Mouse (Mus musculus) C2C12 (cell line): Measurements from ENCODE around the gene Unc5b. TPM values are rescaled to one million over a fixed set of nuclear protein-coding genes. Genes with fewer than 3 reads are reported as not detected.

ENCODE experiments used
- H3K27me3 ChIP-seq: one replicate; pipeline ENCODE4 v1.6.1; 2011; ENCODE audit not compliant: control insufficient read depth, insufficient read depth, insufficient read length
- H3K36me3 ChIP-seq: one replicate; pipeline ENCODE4 v1.6.1; 2011; ENCODE audit not compliant: control insufficient read depth, insufficient read depth
- H3K4me3 ChIP-seq: one replicate; pipeline ENCODE4 v1.5.1; 2011; ENCODE audit warnings: mild to moderate bottlenecking, control low read depth; ENCODE audit not compliant: poor library complexity, insufficient read depth, severe bottlenecking
- H3K79me2 ChIP-seq: one replicate; pipeline ENCODE4 v1.6.1; 2011; ENCODE audit not compliant: control insufficient read depth, insufficient read depth
- H3K79me3 ChIP-seq: one replicate; pipeline ENCODE4 v1.6.1; 2011; ENCODE audit warnings: low read depth, control low read depth
- H3ac ChIP-seq: one replicate; pipeline ENCODE3; 2011; ENCODE audit warnings: low read depth; ENCODE audit not compliant: control insufficient read depth, insufficient read length
- CEBPB ChIP-seq: IDR thresholded peaks from one replicate; pipeline ENCODE4 v1.6.1; 2011; ENCODE audit warnings: low read depth, mild to moderate bottlenecking, control low read depth, moderate library complexity
- CTCF ChIP-seq: IDR thresholded peaks from one replicate; pipeline ENCODE4 v1.5.1; 2011; ENCODE audit not compliant: control insufficient read depth, insufficient read depth, insufficient read length
- FOSL1 ChIP-seq: IDR thresholded peaks from one replicate; pipeline ENCODE4 v1.8.0; 2011; ENCODE audit warnings: mild to moderate bottlenecking, low read length; ENCODE audit not compliant: poor library complexity, insufficient read depth, severe bottlenecking
- MAX ChIP-seq: IDR thresholded peaks from one replicate; pipeline ENCODE4 v1.6.1; 2011; ENCODE audit warnings: mild to moderate bottlenecking, control low read depth
- MYOD1 ChIP-seq: IDR thresholded peaks from one replicate; pipeline ENCODE4 v1.6.1; 2011; ENCODE audit warnings: low read depth; ENCODE audit not compliant: control insufficient read depth, insufficient read length
- MYOG ChIP-seq: IDR thresholded peaks from one replicate; pipeline ENCODE4 v1.6.1; 2011; ENCODE audit not compliant: control insufficient read depth, insufficient read length; ENCODE audit errors: extremely low read depth
- USF1 ChIP-seq: IDR thresholded peaks from one replicate; pipeline ENCODE4 v1.6.1; 2011; ENCODE audit warnings: low read depth, mild to moderate bottlenecking, control low read depth, moderate library complexity
- polyA plus RNA-seq: library from polyadenylated mRNA; unstranded; fragments of >200 nt; fragmentation: generic; extraction: Trizol; gene quantifications from one replicate; pipeline ENCODE4 v1.2.1, GENCODE M21; 2012; ENCODE audit warnings: missing spikeins

Unc5b gene
- polyA plus RNA-seq, 1 experiment, result 142 TPM

GRCm38 (mm10) chr10:60830000-60830399, 1.4 kb downstream of the Unc5b start:
- Histone ChIP-seq H3K36me3 (peaks cover 25% of the 10 kb centered on the region), H3K4me3 (peak overlapping the region; percentile 91), H3ac (peak overlapping the region; percentile 97), H3K79me3 (peaks cover 63% of the 10 kb centered on the region), H3K79me2 (peaks cover 65% of the 10 kb centered on the region), H3K27me3 (no peaks in the 10 kb centered on the region)
- TF ChIP-seq CTCF, result no peak
- no peak for TF ChIP-seq MYOG
- TF ChIP-seq USF1, result no peak

GRCm38 (mm10) chr10:60829071-60829470, 2.3 kb downstream of the Unc5b start:
- TF ChIP-seq MYOG, result no peak
- no peak for TF ChIP-seq CEBPB
- no peak for TF ChIP-seq FOSL1
- no peak for TF ChIP-seq MYOD1
- TF ChIP-seq MAX, result no peak
- no peak for TF ChIP-seq CTCF
- no peak for TF ChIP-seq USF1
- peak overlapping the region; percentile 91 for H3K4me3 ChIP-seq
- peaks cover 72% of the 10 kb centered on the region for H3K79me3 ChIP-seq
- H3ac ChIP-seq, result peak overlapping the region; percentile 97
- no peaks in the 10 kb centered on the region for H3K27me3 ChIP-seq
- peaks cover 32% of the 10 kb centered on the region for H3K36me3 ChIP-seq
- peaks cover 74% of the 10 kb centered on the region for H3K79me2 ChIP-seq

- H3K79me2 ChIP-seq, result peaks cover 84% of the 10 kb centered on the region
- H3ac ChIP-seq, result peak overlapping the region; percentile 68
- H3K79me3 ChIP-seq, result peaks cover 82% of the 10 kb centered on the region
- TF ChIP-seq USF1 (no peak), MYOG (no peak), CTCF (no peak), MYOD1 (no peak), FOSL1 (no peak), MAX (no peak), CEBPB (no peak)
- peaks cover 36% of the 10 kb centered on the region for H3K36me3 ChIP-seq
- H3K4me3 ChIP-seq, result peak overlapping the region; percentile 91
- H3K27me3 ChIP-seq, result no peaks in the 10 kb centered on the region
Measured at GRCm38 (mm10) chr10:60827901-60828670, 3.3 kb downstream of the Unc5b start.

GRCm38 (mm10) chr10:60827266-60827665, 4.1 kb downstream of the Unc5b start:
- H3K27me3 ChIP-seq, result no peaks in the 10 kb centered on the region
- TF ChIP-seq CEBPB (no peak), MAX (no peak)
- H3ac ChIP-seq, result peak overlapping the region; percentile 68
- peak overlapping the region; percentile 21 for H3K4me3 ChIP-seq
- H3K36me3 ChIP-seq, result peaks cover 39% of the 10 kb centered on the region
- H3K79me2 ChIP-seq, result peaks cover 92% of the 10 kb centered on the region
- H3K79me3 ChIP-seq, result peaks cover 90% of the 10 kb centered on the region

GRCm38 (mm10) chr10:60826461-60827237, 4.7 kb downstream of the Unc5b start:
- H3K4me3 ChIP-seq, result peak overlapping the region; percentile 21
- peak overlapping the region; percentile 70 for H3ac ChIP-seq
- peaks cover 43% of the 10 kb centered on the region for H3K36me3 ChIP-seq
- no peak for TF ChIP-seq FOSL1
- peak; percentile 22 for TF ChIP-seq CTCF
- no peak for TF ChIP-seq MYOG
- TF ChIP-seq USF1, result no peak
- no peak for TF ChIP-seq MAX
- no peak for TF ChIP-seq CEBPB
- TF ChIP-seq MYOD1, result no peak
- H3K79me2 ChIP-seq, result peaks cover 98% of the 10 kb centered on the region
- H3K27me3 ChIP-seq, result no peaks in the 10 kb centered on the region
- peaks cover 96% of the 10 kb centered on the region for H3K79me3 ChIP-seq

- H3K4me3 ChIP-seq, result no peak overlapping the region
- H3K27me3 ChIP-seq, result no peaks in the 10 kb centered on the region
- no peak for TF ChIP-seq MAX
- no peak for TF ChIP-seq FOSL1
- no peak for TF ChIP-seq MYOD1
- no peak for TF ChIP-seq CEBPB
- no peak for TF ChIP-seq USF1
- no peak for TF ChIP-seq CTCF
- H3K79me2 ChIP-seq, result peaks cover 100% of the 10 kb centered on the region
- peaks cover 48% of the 10 kb centered on the region for H3K36me3 ChIP-seq
- H3K79me3 ChIP-seq, result peaks cover 98% of the 10 kb centered on the region
- H3ac ChIP-seq, result peak overlapping the region; percentile 70
Measured at GRCm38 (mm10) chr10:60825955-60826354, 5.4 kb downstream of the Unc5b start.
